Mouse (Mus musculus): Measurements from ENCODE around the gene Ctdspl2.
A peak's percentile ranks its signal among the peaks of the same experiment; 100 is the strongest.
"Not testable (repeated sequence)": the region's sequence is repeated elsewhere in the genome, so short reads cannot be mapped to it uniquely, and the experiment has no call there.

Ctdspl2 gene

GRCm38 (mm10) chr2:121955765-121956223 lies at the start of gene Ctdspl2, which contains the start of gene Mageb3:
TSS of gene Ctdspl2 (plus strand) at chr2:121956001.
TSS of gene Mageb3 (minus strand) at chr2:121956092.
- peak; percentile 95 to 97 for DNase-seq (ENCODE audit: low spot score in 2 of 2)

- no peak for DNase-seq (ENCODE audit: low spot score in 2 of 2)
Measured at GRCm38 (mm10) chr2:121909975-121910374, 45.8 kb upstream of the Ctdspl2 start.

GRCm38 (mm10) chr2:121916047-121916970 lies 39.5 kb upstream of the Ctdspl2 start:
- no peak for DNase-seq (ENCODE audit: low spot score in 2 of 2)

GRCm38 (mm10) chr2:121937624-121938023 lies 18.2 kb upstream of the Ctdspl2 start:
- DNase-seq (ENCODE audit: low spot score in 2 of 2), result not testable (repeated sequence)

- DNase-seq (ENCODE audit: low spot score in 2 of 2), result no peak
Measured at GRCm38 (mm10) chr2:121943364-121943763, 12.4 kb upstream of the Ctdspl2 start.

- no peak for DNase-seq (ENCODE audit: low spot score in 2 of 2)
Measured at GRCm38 (mm10) chr2:121954971-121955656, 687 bp upstream of the Ctdspl2 start.

GRCm38 (mm10) chr2:121956224-121957018 lies 620 bp downstream of the Ctdspl2 start:
- peak; percentile 94 to 95 for DNase-seq (ENCODE audit: low spot score in 2 of 2)

- no peak for DNase-seq (ENCODE audit: low spot score in 2 of 2)
Measured at GRCm38 (mm10) chr2:121957216-121957792, 1.5 kb downstream of the Ctdspl2 start.

GRCm38 (mm10) chr2:121995738-121996137 lies 39.9 kb downstream of the Ctdspl2 start:
- DNase-seq (ENCODE audit: low spot score in 2 of 2), result no peak

GRCm38 (mm10) chr2:122008832-122009231 lies 53.0 kb downstream of the Ctdspl2 start:
- no peak for DNase-seq (ENCODE audit: low spot score in 2 of 2)

GRCm38 (mm10) chr2:122011441-122011840 lies 55.6 kb downstream of the Ctdspl2 start:
- DNase-seq (ENCODE audit: low spot score in 2 of 2), result no peak

- no peak for DNase-seq (ENCODE audit: low spot score in 2 of 2)
Measured at GRCm38 (mm10) chr2:122018705-122019104, 62.9 kb downstream of the Ctdspl2 start.

- no peak for DNase-seq (ENCODE audit: low spot score in 2 of 2)
Measured at GRCm38 (mm10) chr2:122022284-122022683, 66.5 kb downstream of the Ctdspl2 start.

GRCm38 (mm10) chr2:122027091-122027490 lies 71.3 kb downstream of the Ctdspl2 start:
- DNase-seq (ENCODE audit: low spot score in 2 of 2), result not testable (repeated sequence)

GRCm38 (mm10) chr2:122027862-122028755 lies 72.3 kb downstream of the Ctdspl2 start, which contains the start of gene Eif3j1:
TSS of gene Eif3j1 (plus strand) at chr2:122028546.
- DNase-seq (ENCODE audit: low spot score in 2 of 2), result peak; percentile 83 to 87

GRCm38 (mm10) chr2:122028756-122029700 lies 73.2 kb downstream of the Ctdspl2 start:
- DNase-seq (ENCODE audit: low spot score in 2 of 2), result peak; percentile 42 to 46

GRCm38 (mm10) chr2:122031970-122032369 lies 76.2 kb downstream of the Ctdspl2 start:
- DNase-seq (ENCODE audit: low spot score in 2 of 2), result no peak

- DNase-seq (ENCODE audit: low spot score in 2 of 2), result no peak
Measured at GRCm38 (mm10) chr2:122036064-122036463, 80.3 kb downstream of the Ctdspl2 start.

- no peak for DNase-seq (ENCODE audit: low spot score in 2 of 2)
Measured at GRCm38 (mm10) chr2:122043926-122044325, 88.1 kb downstream of the Ctdspl2 start.

Measured in urinary bladder, postnatal 36 days (tissue).